Mouse (Mus musculus): ENCODE results near the gene Fyco1. TPM values are rescaled to one million over a fixed set of nuclear protein-coding genes. Genes with fewer than 3 reads are reported as not detected.
"Not testable (repeated sequence)": the region's sequence is repeated elsewhere in the genome, so short reads cannot be mapped to it uniquely, and the experiment has no call there.

Fyco1 gene
- polyA plus RNA-seq, 1 experiment: 3.4 TPM

DNA sequence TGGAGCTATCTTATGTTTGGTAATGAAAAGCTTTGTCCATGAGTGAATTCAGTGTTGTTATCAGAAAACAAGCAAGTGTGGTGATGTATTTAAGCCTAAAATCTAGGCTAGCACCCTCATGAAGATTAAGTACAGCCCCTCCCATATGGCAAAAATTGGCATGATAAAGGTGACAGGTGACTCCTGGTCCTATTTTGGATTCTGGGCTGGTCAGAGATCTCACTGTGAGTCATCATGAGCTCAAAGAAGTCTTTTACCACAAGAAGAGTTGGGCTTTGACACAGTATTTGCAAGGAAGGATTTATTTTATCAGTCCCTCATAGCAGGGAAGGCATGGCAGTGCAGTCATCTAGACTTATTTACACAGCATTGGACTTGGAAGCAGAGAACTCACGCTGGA, 35.7 kb downstream of the Fyco1 start:
- 57% methylated on average over 1 of the region's 1 CpGs for WGBS

GRCm38 (mm10) chr9:123815444-123815843, 36.3 kb downstream of the Fyco1 start:
- 83% methylated on average over 3 of the region's 3 CpGs for WGBS
- DNase-seq (ENCODE audit: low read depth, low spot score): no peak

More for the DNA sequence above, 35.7 kb downstream of the Fyco1 start:
- no peak for DNase-seq (ENCODE audit: low read depth, low spot score)

DNA sequence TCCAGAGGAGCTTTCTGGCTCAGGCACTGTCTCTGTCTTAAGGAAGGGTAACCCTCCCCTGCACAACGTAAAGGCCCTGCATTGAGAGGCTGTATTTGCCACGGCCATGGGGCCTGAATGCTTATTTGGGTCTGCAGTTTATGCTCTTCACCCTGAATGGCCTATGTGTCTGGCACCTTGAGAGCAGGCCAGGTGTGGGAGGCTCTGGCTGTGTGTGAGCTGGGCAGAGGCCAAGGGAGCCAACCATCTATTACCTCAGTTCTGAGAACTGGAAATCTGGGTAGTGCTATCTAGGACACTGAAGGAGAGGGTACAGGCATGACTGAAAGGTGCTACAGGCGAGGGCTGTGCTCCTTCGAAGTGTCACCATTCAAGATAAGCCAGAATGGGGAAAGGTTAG, 36.9 kb downstream of the Fyco1 start:
- DNase-seq (ENCODE audit: low read depth, low spot score): no peak
- WGBS: 86% methylated on average over 4 of the region's 4 CpGs

- DNase-seq (ENCODE audit: low read depth, low spot score): no peak
- 63% methylated on average over 2 of the region's 2 CpGs for WGBS
These were observed 37.4 kb downstream of the Fyco1 start for GRCm38 (mm10) chr9:123814326-123814725.

DNA sequence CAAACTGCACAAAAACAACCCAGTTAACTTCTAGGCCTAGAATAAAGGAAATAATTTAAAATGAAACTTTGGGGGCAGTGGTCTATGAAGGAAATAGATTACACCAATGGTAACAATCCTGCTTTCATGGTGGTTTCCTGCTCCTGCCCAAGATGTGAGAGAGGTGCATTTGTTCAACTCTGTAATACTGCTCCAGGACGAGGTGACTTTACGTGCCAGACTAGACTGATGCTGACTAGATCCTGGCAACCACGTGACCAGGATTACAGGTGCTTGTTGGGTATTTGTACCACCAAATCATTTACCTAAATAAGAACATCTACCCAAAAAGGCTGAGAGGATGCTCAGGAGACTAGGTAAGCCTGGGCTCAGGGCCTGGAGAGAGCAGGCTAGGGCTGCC, 39.9 kb downstream of the Fyco1 start:
- DNase-seq (ENCODE audit: low read depth, low spot score): no peak
- WGBS: 88% methylated on average over 3 of the region's 3 CpGs

- 55% methylated on average over 7 of the region's 7 CpGs for WGBS
- DNase-seq (ENCODE audit: low read depth, low spot score): no peak
These were observed 43.1 kb downstream of the Fyco1 start for GRCm38 (mm10) chr9:123808583-123808982.

DNA sequence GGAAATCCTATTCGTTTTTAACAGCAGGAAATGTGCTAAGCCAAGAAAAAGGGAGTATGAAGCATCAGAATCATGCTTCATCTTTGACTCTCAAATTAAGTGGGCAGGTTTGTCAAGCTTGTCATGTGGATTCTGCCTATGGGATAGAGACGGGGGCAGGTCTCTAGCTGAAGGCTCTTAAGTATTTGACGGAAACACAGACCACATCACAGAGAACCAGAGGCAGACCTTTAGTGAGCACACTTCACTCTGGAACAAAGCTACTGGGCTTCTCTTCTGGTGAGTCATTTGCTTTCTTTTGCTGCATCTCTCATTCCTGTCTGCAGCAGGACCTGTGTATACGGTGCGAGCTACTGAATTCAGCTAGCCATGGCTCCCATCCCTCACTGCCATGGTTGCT, 45.4 kb downstream of the Fyco1 start, which contains the start of gene Cxcr6:
Cxcr6 (plus strand) TSS at position 209 of the 400 bp plus-strand sequence.
- no peak for DNase-seq (ENCODE audit: low read depth, low spot score)
- WGBS: 89% methylated on average over 5 of the region's 5 CpGs

DNA sequence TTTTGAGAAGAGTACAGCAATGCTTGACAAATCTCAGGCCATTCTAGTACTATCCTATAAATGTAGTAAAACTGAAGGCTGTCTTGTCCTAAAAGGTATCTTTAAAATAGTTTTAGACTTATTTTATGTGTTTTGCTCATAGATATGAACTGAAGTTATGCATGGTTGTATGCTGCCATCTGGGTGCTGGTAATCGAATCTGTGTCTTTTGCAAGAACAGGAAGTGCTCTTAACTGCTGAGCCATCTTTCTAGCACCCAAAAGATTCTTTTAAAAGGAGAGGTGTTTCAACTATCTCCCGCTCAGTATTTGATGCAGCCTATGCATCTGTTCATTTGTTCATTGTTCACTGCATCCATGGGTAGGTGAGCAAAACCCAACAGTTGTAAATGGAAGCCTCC, 46.5 kb downstream of the Fyco1 start:
- 88% methylated on average over 2 of the region's 2 CpGs for WGBS
- DNase-seq (ENCODE audit: low read depth, low spot score): no peak

GRCm38 (mm10) chr9:123802896-123803295, 48.8 kb downstream of the Fyco1 start:
- no peak for DNase-seq (ENCODE audit: low read depth, low spot score)

- WGBS: 94% methylated on average over 2 of the region's 2 CpGs
- DNase-seq (ENCODE audit: low read depth, low spot score): no peak
These were observed 49.3 kb downstream of the Fyco1 start for GRCm38 (mm10) chr9:123802421-123802820.

- no peak for DNase-seq (ENCODE audit: low read depth, low spot score)
- 74% methylated on average over 1 of the region's 1 CpGs for WGBS
These were observed 50.2 kb downstream of the Fyco1 start for GRCm38 (mm10) chr9:123801527-123801926.

GRCm38 (mm10) chr9:123796174-123796573, 55.5 kb downstream of the Fyco1 start:
- DNase-seq (ENCODE audit: low read depth, low spot score): no peak
- 64% methylated on average over 3 of the region's 3 CpGs for WGBS

DNA sequence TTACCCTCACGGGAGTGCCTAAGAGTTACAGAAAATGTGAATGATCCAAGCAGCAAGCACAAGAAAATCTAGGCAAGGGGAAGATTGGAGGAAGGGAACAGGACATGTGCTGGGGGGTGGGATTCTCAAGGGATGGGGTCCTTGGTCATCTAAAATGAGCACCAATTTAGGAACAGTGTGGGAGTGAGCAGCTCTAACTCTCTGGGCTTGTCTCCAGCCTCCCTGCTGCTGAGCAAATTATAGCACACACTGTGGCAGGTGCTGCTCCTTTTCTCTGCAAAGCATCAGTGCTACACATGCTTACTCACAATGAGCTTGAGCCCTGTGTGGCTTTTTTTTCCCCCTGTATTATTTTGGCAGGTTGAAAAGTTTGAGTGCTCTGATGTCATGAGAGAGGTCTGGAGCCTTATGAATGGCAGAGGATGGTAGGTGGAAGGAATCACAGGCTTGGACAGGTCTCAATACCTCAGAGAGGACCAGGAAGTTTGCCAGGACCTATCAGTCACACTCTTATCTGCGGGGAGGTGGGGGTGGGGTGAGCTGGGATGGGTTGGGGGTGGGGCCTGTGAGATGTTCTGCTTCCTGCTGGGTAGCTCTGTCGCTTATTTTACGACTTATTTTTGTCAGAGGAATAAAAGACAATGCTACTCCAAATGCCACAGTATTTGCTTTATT, 62.7 kb downstream of the Fyco1 start:
- 40% methylated on average over 4 of the region's 4 CpGs for WGBS
- DNase-seq (ENCODE audit: low read depth, low spot score): no peak

GRCm38 (mm10) chr9:123773299-123773698, 78.4 kb downstream of the Fyco1 start:
- 29% methylated on average over 2 of the region's 2 CpGs for WGBS
- DNase-seq (ENCODE audit: low read depth, low spot score): not testable (repeated sequence)

- no peak for DNase-seq (ENCODE audit: low read depth, low spot score)
- 41% methylated on average over 6 of the region's 6 CpGs for WGBS
These were observed 82.2 kb downstream of the Fyco1 start for GRCm38 (mm10) chr9:123769532-123769931.

DNA sequence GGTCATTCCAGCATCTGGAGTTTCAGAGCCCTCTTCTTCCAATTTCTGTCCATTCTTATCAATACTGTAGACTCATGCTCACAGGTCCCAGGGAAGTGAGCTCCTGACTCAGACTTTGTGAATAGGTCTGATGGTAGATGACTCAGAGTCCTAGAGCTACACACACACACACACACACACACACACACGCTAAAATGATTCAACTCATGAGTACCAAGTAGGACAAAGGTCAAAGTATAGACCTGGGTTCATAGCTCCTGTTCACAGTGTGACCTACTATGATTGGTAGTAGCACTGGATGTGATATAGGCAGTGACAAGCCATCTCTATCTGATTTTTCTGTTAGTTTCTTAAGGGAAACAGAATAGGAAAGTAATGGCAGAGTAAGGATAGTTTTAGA, 83.3 kb downstream of the Fyco1 start:
- no peak for DNase-seq (ENCODE audit: low read depth, low spot score)
- 50% methylated on average over 1 of the region's 1 CpGs for WGBS

GRCm38 (mm10) chr9:123766996-123767395, 84.7 kb downstream of the Fyco1 start:
- 80% methylated on average over 3 of the region's 3 CpGs for WGBS
- DNase-seq (ENCODE audit: low read depth, low spot score): no peak

DNA sequence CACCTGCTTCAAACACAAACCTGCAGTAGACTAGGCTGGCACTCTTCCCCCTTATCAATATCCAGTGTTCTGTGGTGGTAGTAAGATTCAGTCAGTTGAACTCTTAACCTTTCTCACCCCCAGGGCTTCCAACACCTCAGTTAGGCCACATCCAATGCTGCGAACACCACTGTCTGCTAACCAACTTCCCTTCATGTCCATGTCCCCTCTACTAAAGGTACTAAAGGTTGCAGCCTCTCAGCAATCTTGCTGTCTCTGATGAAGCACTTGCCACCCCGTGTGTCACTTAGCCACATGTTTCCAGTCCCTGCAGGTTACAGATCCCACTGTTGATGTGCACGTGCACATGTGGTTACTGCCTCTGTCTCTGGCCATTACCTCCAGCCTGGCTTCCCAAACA, 87.9 kb downstream of the Fyco1 start:
- DNase-seq (ENCODE audit: low read depth, low spot score): no peak
- WGBS: 74% methylated on average over 3 of the region's 3 CpGs

DNA sequence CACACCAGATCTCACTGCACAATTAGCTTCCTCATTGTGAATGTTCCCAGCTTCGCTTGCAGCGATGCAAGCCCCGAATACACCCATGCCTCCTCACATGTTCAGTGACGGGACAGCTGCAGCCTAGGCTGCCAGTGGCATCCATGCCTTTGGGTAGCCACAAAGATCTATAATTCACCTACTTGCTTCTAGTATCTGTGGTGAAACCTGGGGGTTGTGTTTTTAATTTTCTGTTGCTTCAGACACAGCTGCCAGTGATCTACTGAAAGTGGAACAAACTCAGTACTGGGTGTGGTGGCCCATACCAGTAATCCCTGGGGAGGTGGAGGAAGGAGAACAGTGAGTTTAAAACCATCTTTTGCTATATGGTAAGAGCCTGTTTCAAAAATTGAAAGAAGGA, 88.8 kb downstream of the Fyco1 start:
- no peak for DNase-seq (ENCODE audit: low read depth, low spot score)
- WGBS: 76% methylated on average over 4 of the region's 4 CpGs

- DNase-seq (ENCODE audit: low read depth, low spot score): no peak
- 87% methylated on average over 3 of the region's 3 CpGs for WGBS
These were observed 90.9 kb downstream of the Fyco1 start for GRCm38 (mm10) chr9:123760806-123761205.

- WGBS: 69% methylated on average over 4 of the region's 4 CpGs
- DNase-seq (ENCODE audit: low read depth, low spot score): no peak
These were observed 93.1 kb downstream of the Fyco1 start for GRCm38 (mm10) chr9:123758645-123759044.

- 58% methylated on average over 1 of the region's 1 CpGs for WGBS
- no peak for DNase-seq (ENCODE audit: low read depth, low spot score)
These were observed 93.5 kb downstream of the Fyco1 start for GRCm38 (mm10) chr9:123758156-123758555.

All from large intestine, adult 2 months (tissue).